Mouse (Mus musculus) B cell, adult 2 months (primary cell): Measurements from ENCODE around the gene Tent5c.

Experiments used
- DNase-seq, 2 experiments: peaks; one replicate each; pipeline ENCODE4 v3.0.0; 2022

Tent5c gene

GRCm38 (mm10) chr3:100485390-100486132, 3.6 kb downstream of the Tent5c start:
- no peak for DNase-seq

- no peak for DNase-seq
Measured at GRCm38 (mm10) chr3:100482971-100483610, 6.0 kb downstream of the Tent5c start.

- no peak for DNase-seq
Measured at GRCm38 (mm10) chr3:100482324-100482911, 6.7 kb downstream of the Tent5c start.

- DNase-seq: no peak
Measured at GRCm38 (mm10) chr3:100480251-100481005, 8.7 kb downstream of the Tent5c start.

GRCm38 (mm10) chr3:100474950-100475472, 14.1 kb downstream of the Tent5c start:
- no peak for DNase-seq

GRCm38 (mm10) chr3:100474536-100474935, 14.6 kb downstream of the Tent5c start:
- DNase-seq: no peak

DNA sequence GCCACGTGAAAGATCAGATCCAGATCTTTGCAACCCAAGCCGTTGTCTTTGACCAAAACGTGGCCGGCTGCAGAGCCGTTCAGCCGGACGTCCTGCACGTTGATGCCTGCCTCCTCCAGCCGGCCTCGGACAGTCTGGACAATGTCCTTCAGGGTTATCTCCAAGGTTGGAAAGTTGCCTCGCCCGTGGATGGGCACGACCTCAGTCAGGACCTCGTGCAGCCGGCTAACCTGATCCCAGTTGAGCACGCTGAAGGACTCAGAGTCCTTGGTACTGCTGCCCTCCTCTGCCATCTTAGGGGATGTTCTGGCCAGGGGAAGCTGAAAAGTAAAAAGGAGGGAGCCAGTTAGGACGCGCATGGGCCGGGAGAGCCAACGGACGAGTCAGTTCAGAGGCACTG, 16.0 kb downstream of the Tent5c start:
- DNase-seq: no peak

- no peak for DNase-seq
Measured at GRCm38 (mm10) chr3:100470902-100471301, 18.2 kb downstream of the Tent5c start.

GRCm38 (mm10) chr3:100470101-100470500, 19.0 kb downstream of the Tent5c start:
- DNase-seq: no peak

- DNase-seq: no peak
Measured at GRCm38 (mm10) chr3:100466551-100466950, 22.6 kb downstream of the Tent5c start.

DNA sequence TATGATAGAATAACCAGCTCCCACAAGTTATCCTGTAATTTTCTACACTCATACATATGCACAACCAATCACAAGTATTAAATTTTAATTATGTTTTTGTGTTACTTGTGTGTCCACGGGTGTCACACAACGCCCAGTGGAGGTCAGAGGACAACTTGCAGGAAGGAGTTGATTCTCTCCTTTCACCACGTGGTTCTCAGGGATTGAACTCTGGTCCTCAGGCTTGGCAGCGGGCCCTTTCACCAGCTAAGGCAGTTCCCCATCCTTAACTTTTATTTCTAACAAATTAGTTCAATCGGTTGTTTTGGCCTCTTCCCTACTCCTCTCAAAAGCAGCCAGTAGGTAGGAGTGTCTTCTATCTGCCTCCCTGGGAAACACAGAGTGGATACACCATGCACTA, 24.5 kb downstream of the Tent5c start:
- DNase-seq: no peak

- DNase-seq: no peak
Measured at GRCm38 (mm10) chr3:100463959-100464265, 25.2 kb downstream of the Tent5c start.

GRCm38 (mm10) chr3:100463160-100463958, 25.8 kb downstream of the Tent5c start:
- DNase-seq: no peak

DNA sequence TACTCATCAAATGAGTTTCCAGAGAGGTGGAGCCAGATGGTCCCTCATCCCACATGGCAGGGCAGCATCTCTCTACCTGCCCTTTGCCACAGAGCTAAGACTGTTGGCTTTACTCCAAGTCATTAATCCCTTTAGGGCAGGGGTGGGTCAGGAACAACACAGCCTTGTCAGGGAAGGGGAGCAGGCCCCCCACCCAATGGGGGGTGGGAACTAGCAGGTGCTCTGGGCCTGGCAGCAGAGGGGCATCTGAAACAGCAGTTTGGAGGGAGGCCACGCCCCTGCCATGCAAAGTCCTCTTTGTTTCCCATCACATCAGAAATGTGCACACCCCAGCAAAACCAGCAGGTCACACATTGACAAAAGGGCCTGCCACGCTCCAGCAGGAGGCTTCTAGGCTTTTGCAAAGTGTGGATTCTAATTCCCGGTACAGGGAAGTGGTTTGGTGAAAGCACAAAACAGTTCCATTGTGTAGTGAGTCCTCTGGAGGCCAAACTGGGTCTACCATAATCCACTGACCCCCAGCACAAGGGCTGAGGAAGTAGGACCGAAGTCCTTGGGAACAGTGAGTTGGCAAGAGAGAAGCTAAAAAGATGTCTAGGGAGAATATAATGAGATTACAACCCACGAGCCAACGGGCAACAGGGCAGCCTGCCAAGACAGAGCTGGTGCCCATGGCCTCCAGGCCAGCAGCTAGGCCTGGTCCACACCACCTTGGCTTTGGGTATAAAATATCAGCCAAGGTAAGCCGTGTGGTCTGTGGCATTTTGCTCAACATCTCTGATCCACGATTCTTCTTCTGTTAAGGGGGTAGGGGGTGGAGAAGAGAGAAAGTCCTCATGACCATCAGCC, 26.7 kb downstream of the Tent5c start:
- DNase-seq: no peak

- no peak for DNase-seq
Measured at GRCm38 (mm10) chr3:100460510-100460909, 28.6 kb downstream of the Tent5c start.

GRCm38 (mm10) chr3:100443798-100444500, 45.2 kb downstream of the Tent5c start:
- peak; percentile 51 to 63 for DNase-seq

DNA sequence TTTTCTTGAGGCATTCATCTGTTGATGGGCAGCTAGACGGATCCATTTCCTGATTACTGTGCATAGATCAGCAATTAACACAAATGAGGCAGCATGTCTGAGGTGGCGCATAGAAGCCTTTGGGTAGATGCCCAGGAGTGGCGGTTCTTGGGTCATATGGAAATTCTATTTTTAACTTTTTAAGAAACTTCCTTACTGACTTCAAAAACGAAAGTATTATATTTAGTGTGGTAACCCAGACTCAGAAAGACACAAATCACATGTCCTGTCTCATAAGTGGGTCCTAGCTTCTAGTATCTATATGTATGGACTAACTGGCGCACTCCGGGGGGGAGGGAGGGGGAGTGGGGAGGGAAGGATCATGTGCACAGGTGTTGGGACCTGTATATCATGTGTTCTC, 46.6 kb downstream of the Tent5c start:
- DNase-seq: peak in 1 of 2 experiments; percentile 16

DNA sequence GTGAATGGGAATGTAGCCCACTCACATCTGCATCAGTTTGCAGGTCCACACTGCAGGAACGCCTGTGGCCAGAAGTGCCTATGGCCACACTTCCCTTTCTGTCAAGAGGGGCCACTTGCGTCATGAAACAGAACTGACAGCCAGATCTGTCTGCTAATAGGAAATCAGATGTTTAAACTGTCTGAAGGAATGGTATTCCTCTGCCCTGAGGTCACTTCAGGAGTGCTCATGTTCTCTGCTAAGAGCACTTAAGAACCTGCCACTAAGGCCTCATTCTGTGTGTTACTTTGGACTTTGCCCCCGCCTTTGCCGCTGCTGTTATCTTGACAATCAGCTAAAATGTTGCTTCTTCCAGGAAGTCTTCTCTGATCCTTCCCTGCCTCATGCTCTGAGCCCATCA, 48.4 kb downstream of the Tent5c start:
- DNase-seq: no peak

DNA sequence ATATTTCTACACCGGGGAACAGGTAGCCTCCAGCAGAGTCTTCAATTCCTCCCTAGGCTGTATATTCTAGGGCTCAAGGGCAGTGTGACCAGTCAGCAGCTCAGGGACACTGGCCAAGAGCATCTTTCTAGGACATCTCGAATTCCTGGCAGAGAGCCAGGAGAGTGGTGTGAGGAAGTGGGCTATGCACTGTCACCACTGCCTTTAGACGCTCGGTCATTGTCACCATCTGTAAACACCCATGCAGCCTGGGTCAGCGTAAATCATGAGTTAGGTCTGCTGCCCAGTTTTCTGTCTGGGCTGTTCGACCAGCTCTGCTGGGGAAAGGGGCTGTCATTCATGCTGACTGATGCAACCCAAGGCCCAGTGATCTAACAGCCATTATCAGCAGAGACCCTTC, 49.1 kb downstream of the Tent5c start:
- no peak for DNase-seq

DNA sequence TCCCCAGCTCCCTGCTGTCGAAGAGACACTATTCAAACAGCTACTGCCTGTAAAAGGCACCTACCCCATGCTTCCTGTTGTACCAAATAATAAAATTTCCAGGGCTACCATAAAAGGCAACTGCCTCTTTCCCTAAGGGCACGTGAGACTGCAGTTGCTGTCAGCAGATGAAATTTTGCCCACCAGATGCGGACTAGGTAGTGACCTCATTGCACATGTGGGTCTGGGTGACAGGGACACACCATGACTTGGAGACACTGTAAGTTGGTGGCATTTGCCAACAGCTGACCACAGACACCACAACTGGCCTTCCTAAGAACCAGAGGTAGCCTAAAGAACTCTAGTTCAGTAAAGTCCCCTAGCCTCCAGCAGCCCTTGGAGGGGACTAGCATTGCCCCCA, 50.0 kb downstream of the Tent5c start:
- DNase-seq: peak; percentile 19 to 24

- DNase-seq: no peak
Measured at GRCm38 (mm10) chr3:100438461-100439002, 50.6 kb downstream of the Tent5c start.
